Mouse (Mus musculus): ENCODE results near the gene Gm6583. TPM values are rescaled to one million over a fixed set of nuclear protein-coding genes. Genes with fewer than 3 reads are reported as not detected.

Gene Gm6583
- polyA plus RNA-seq, 1 experiment from 2014 or later, result 0.23 TPM

- no peak overlapping the region for H3K27ac ChIP-seq
- no peak for ATAC-seq
- no peak overlapping the region for H3K4me2 ChIP-seq (replicated peaks)
- peaks cover 27% of the 10 kb centered on the region for H3K36me3 ChIP-seq
- 88% methylated on average over 4 of the region's 4 CpGs for WGBS
- no peak overlapping the region for H3K4me3 ChIP-seq (replicated peaks)
- H3K4me1 ChIP-seq (replicated peaks), result no peaks in the 10 kb centered on the region
- no peaks in the 10 kb centered on the region for H3K27me3 ChIP-seq (replicated peaks)
- H3K9ac ChIP-seq, result no peak overlapping the region
- H3K9me3 ChIP-seq, result no peaks in the 10 kb centered on the region
These were observed 11.5 kb upstream of the Gm6583 start for GRCm38 (mm10) chr5:112367338-112367737.

DNA sequence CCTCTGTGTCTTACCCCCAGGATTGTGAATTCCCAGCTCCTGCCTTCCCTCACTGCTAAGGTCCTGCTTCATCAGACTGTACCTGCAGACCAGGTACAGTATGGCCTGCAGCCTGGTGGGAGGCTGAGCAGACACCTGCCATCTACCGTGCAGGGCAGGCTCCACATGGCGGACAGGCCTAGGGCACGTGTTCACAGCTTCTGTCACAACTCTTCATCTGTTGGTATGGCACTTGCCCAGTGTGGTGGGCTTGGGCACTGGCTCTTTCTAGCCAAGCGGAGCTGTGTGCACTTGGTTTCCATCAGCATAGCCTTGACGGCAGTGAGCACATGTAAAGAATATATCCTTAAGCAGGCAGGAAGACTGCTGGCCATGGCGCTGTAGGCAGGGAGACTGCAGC is 11.0 kb upstream of the Gm6583 start:
- no peak overlapping the region for H3K9ac ChIP-seq
- no peaks in the 10 kb centered on the region for H3K27me3 ChIP-seq (replicated peaks)
- H3K4me2 ChIP-seq (replicated peaks), result no peak overlapping the region
- 93% methylated on average over 6 of the region's 6 CpGs for WGBS
- H3K27ac ChIP-seq, result no peak overlapping the region
- H3K4me1 ChIP-seq (replicated peaks), result no peaks in the 10 kb centered on the region
- no peak for ATAC-seq
- H3K36me3 ChIP-seq, result peaks cover 24% of the 10 kb centered on the region
- H3K9me3 ChIP-seq, result no peaks in the 10 kb centered on the region
- no peak overlapping the region for H3K4me3 ChIP-seq (replicated peaks)

DNA sequence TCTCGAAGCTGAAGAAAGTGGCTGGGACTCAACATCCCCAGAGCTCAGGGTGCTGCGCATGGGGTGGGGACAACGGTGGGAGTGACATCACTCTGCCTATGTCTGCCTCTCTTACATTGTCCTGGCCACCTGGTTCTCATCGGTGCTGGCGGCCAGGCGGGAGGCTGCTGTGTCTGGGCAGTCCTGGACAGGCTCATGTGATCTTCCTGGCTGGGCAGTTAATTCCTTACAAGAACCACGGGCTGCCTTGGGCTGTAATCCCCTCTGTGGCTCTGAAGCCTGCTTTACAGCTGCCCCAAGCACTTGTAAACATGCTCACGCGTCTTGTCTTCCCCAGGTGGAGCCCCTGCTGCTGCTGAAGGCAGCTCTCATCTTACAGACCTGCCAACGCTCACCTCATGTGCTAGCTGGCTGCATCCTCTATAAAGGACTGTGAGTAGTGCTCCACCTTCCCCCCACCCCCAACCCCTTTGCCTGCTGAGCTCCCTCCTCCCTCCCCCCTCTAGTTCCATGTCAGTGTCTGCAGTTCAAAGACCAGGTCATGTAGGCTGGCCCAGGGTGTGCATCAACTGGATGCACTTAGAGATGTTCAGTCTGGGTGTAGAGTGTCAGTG is 8.5 kb upstream of the Gm6583 start:
- Histone ChIP-seq H3K36me3 (peaks cover 8% of the 10 kb centered on the region), H3K4me1 (replicated peaks) (no peaks in the 10 kb centered on the region), H3K9me3 (no peaks in the 10 kb centered on the region), H3K27me3 (replicated peaks) (no peaks in the 10 kb centered on the region), H3K27ac (no peak overlapping the region), H3K9ac (no peak overlapping the region), H3K4me3 (replicated peaks) (no peak overlapping the region), H3K4me2 (replicated peaks) (no peak overlapping the region)
- WGBS, result 46% methylated on average over 10 of the region's 10 CpGs
- ATAC-seq, result no peak

GRCm38 (mm10) chr5:112360077-112360476 is 4.2 kb upstream of the Gm6583 start:
- Histone ChIP-seq H3K9ac (no peak overlapping the region), H3K4me1 (replicated peaks) (no peaks in the 10 kb centered on the region), H3K9me3 (no peaks in the 10 kb centered on the region), H3K36me3 (0 out of 2 replicates have a peak, but pooled peaks cover 4% of the 10 kb centered on the region), H3K27me3 (replicated peaks) (no peaks in the 10 kb centered on the region), H3K4me3 (replicated peaks) (no peak overlapping the region), H3K4me2 (replicated peaks) (no peak overlapping the region), H3K27ac (no peak overlapping the region)
- ATAC-seq, result peak; percentile 42
- 82% methylated on average over 3 of the region's 3 CpGs for WGBS

DNA sequence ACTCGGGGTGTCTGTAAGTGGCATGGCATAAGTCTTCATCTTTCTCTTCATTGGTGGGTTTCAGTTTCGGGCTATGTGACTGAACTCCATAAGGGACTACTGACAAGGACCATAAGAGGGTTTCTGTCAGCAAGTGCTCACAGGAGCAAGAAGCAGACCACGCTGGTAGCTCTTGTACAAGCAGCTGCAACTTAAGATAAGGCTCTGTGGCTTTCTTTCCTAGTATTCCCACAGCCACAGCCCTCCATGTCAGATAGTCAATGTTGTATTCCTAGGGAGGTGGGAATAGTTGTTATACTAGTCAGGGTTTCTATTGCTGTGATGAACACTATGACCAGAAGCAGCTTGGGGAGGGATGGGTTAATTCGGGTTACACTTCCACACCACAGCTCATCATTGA is 3.7 kb upstream of the Gm6583 start:
- no peak overlapping the region for H3K4me3 ChIP-seq (replicated peaks)
- no peaks in the 10 kb centered on the region for H3K27me3 ChIP-seq (replicated peaks)
- no peak for ATAC-seq
- H3K9me3 ChIP-seq, result no peaks in the 10 kb centered on the region
- 0 out of 2 replicates have a peak, but pooled peaks cover 4% of the 10 kb centered on the region for H3K36me3 ChIP-seq
- H3K9ac ChIP-seq, result no peak overlapping the region
- H3K4me2 ChIP-seq (replicated peaks), result no peak overlapping the region
- H3K4me1 ChIP-seq (replicated peaks), result no peaks in the 10 kb centered on the region
- 86% methylated on average over 4 of the region's 4 CpGs for WGBS
- no peak overlapping the region for H3K27ac ChIP-seq

GRCm38 (mm10) chr5:112356322-112356721 is 489 bp upstream of the Gm6583 start:
- WGBS, result 85% methylated on average over 9 of the region's 9 CpGs
- Histone ChIP-seq H3K4me2 (replicated peaks) (no peak overlapping the region), H3K4me3 (replicated peaks) (no peak overlapping the region), H3K27ac (no peak overlapping the region), H3K27me3 (replicated peaks) (no peaks in the 10 kb centered on the region), H3K9me3 (no peaks in the 10 kb centered on the region), H3K9ac (no peak overlapping the region), H3K36me3 (peaks cover 7% of the 10 kb centered on the region; the same call in 1 of the 2 replicates), H3K4me1 (replicated peaks) (no peaks in the 10 kb centered on the region)
- ATAC-seq, result no peak

GRCm38 (mm10) chr5:112355493-112355892 is 340 bp downstream of the Gm6583 start:
- H3K9me3 ChIP-seq, result no peaks in the 10 kb centered on the region
- no peak overlapping the region for H3K27ac ChIP-seq
- H3K9ac ChIP-seq, result no peak overlapping the region
- WGBS, result 83% methylated on average over 6 of the region's 6 CpGs
- no peaks in the 10 kb centered on the region for H3K27me3 ChIP-seq (replicated peaks)
- no peak overlapping the region for H3K4me3 ChIP-seq (replicated peaks)
- H3K36me3 ChIP-seq, result peaks cover 9% of the 10 kb centered on the region
- no peak overlapping the region for H3K4me2 ChIP-seq (replicated peaks)
- 0 out of 2 replicates have a peak, but pooled peaks have one; percentile 11 for ATAC-seq
- no peaks in the 10 kb centered on the region for H3K4me1 ChIP-seq (replicated peaks)

DNA sequence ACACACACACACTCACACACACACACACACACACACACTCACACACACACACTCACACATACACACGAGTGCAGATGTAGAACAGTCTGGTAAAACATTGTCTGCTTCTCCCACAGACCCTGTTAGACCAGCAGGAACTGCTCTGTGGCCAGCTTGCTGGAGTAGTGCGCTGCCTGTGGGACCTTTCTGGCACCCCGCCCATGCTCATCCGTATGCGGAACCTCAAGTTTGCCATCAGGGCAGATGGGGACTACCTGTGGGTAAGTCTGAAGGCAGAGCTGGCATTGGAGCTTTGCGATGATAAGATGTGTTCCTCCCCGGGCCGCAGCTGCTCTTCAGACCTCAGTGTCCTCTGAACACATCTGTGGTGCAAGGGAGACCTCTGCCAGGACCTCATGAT is 6.7 kb downstream of the Gm6583 start:
- 95% methylated on average over 8 of the region's 8 CpGs for WGBS
- H3K4me2 ChIP-seq (replicated peaks), result no peak overlapping the region
- no peak overlapping the region for H3K4me3 ChIP-seq (replicated peaks)
- no peak overlapping the region for H3K9ac ChIP-seq
- peaks cover 17% of the 10 kb centered on the region for H3K4me1 ChIP-seq (replicated peaks)
- ATAC-seq, result no peak
- H3K27ac ChIP-seq, result no peak overlapping the region
- no peaks in the 10 kb centered on the region for H3K9me3 ChIP-seq
- no peaks in the 10 kb centered on the region for H3K27me3 ChIP-seq (replicated peaks)
- peaks cover 24% of the 10 kb centered on the region for H3K36me3 ChIP-seq

GRCm38 (mm10) chr5:112346211-112346965 is 9.4 kb downstream of the Gm6583 start:
- H3K9me3 ChIP-seq, result no peaks in the 10 kb centered on the region
- H3K27me3 ChIP-seq (replicated peaks), result no peaks in the 10 kb centered on the region
- H3K4me3 ChIP-seq (replicated peaks), result no peak overlapping the region
- H3K9ac ChIP-seq, result no peak overlapping the region
- peaks cover 20% of the 10 kb centered on the region for H3K36me3 ChIP-seq
- whole genome bisulfite sequencing, result 75% methylated on average over 16 of the region's 16 CpGs
- 0 out of 2 replicates have a peak overlapping the region, but pooled peaks have one; percentile 27 for H3K4me2 ChIP-seq (replicated peaks)
- no peak overlapping the region for H3K27ac ChIP-seq
- peaks cover 24% of the 10 kb centered on the region for H3K4me1 ChIP-seq (replicated peaks)
- ATAC-seq, result no peak

- Histone ChIP-seq H3K27ac (peak overlapping the region; percentile 67), H3K4me1 (replicated peaks) (peaks cover 24% of the 10 kb centered on the region), H3K27me3 (replicated peaks) (no peaks in the 10 kb centered on the region), H3K9ac (peak overlapping the region; percentile 80; the same call in 1 of the 2 replicates), H3K36me3 (peaks cover 11% of the 10 kb centered on the region), H3K4me2 (replicated peaks) (peak overlapping the region; percentile 77), H3K9me3 (no peaks in the 10 kb centered on the region), H3K4me3 (replicated peaks) (peak overlapping the region; percentile 95; the same call in 1 of the 2 replicates)
- 63% methylated on average over 6 of the region's 6 CpGs for WGBS
- peak; percentile 87 for ATAC-seq
These were observed 11.5 kb downstream of the Gm6583 start for GRCm38 (mm10) chr5:112344092-112344960.

DNA sequence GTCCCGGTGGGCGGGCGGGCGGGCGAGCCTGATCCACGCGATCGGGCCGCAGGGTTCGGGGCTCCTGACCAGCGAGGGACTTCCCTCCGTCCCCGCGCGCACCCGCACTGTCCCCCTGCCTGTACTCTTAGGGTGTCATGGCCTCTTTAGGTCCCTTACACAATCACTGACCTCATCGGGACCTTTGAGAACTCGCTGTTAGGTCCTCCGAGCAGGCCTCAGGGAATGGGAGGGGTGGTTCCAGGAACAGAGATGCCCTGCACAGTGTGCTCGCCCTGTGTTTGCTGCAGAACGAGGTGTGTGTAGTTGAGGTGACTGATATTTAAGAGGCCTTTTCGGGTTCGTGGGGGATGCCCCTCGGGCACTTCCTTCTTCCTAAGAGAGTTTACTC is 12.6 kb downstream of the Gm6583 start:
- under 1% methylated on average over 24 of the region's 24 CpGs for WGBS
- Histone ChIP-seq H3K27ac (peak overlapping the region; percentile 67), H3K9me3 (no peaks in the 10 kb centered on the region), H3K4me1 (replicated peaks) (peaks cover 24% of the 10 kb centered on the region), H3K27me3 (replicated peaks) (no peaks in the 10 kb centered on the region), H3K9ac (peak overlapping the region; percentile 80), H3K36me3 (peaks cover 17% of the 10 kb centered on the region), H3K4me2 (replicated peaks) (peak overlapping the region; percentile 77), H3K4me3 (replicated peaks) (peak overlapping the region; percentile 95)
- ATAC-seq, result peak; percentile 70

Data from intestine, embryonic 15.5 days (tissue).